Mouse (Mus musculus) embryo, embryonic 9.5 days (tissue): ENCODE data around the gene Idi2.
"Not testable (repeated sequence)": the region's sequence is repeated elsewhere in the genome, so short reads cannot be mapped to it uniquely, and the experiment has no call there.

ENCODE experiments used
- DNase-seq: peaks from one replicate; pipeline ENCODE4 v3.0.0-alpha.2; 2017; ENCODE audit errors: extremely low spot score

Gene Idi2

DNA sequence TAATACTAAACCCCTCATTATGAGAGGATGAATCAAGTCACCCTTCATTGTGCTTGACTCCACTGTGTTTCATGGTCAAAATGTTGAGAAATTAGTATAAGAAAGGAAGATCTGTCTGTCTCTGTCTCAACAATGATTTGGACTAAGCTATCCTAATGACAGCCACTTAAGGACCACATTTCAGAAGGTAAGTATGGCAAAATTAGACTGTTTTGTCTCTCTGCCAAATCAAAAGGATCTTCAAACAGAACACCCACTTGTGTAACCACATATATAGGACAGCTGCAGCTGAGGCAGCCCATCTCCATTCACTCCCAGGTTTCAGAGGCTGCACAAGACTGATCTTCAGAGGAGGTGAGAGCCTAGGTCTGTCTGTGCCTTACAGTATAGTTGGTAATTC lies at the start of gene Idi2:
Gene Idi2, plus strand, starts transcription at position 301 of the 400 bp plus-strand sequence.
- DNase-seq = not testable (repeated sequence)

DNA sequence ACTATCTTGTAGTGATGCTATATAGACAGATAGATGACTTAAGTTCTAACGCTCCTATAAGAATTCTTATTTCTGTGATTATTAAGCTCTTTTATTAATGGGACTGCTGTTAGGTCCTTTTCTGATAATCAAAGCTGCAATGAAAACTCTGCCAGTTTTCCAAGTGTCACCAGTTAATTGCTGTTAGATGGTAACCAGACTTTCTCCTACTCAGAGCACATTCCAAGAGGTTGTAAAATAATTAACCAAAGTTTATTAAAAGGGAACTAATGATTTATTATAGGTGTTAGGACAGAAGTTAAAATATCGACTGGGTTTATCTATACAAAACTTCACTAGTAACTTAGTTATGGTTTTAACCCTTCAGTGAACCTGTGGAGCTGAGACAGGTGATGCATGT lies 46.7 kb upstream of the Idi2 start:
- not testable (repeated sequence) for DNase-seq

DNA sequence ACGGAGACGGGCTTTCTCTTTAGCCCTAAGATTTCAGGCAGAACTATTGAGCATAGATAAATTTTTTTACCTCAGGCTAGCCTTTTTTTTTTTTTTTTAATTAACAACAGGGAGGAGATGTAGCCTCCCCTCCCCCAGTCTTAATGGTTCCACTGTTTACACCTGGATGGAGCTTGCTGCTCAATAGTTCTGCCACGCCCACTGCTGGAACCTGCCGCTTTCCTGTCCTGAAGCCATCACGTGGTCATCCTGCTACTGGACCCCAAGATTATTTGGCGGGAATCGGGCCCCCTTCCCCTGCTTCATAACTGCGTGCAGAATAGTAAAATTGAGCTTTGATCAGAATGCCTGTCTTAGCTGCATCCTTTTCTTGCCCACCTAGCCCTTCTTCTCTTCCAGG lies 38.8 kb upstream of the Idi2 start:
- not testable (repeated sequence) for DNase-seq

DNA sequence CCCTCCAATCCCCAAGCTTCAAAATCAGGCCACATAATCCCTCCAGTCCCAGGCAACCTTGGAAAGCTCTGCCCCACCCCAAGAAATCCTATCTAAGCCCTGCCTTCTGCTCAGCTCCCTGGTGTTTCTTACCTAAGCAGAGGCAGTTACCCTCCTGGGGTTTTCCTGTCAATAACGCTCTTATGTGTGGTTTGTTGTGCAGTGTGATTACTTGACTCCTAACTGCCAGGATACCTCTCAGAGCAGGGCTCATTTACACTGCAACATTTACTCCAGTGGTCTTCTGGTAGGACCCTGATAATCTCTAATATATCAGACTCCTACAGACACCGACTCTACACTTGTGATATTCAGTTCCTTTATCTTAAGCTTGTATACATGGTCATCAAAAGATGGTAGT lies 19.2 kb upstream of the Idi2 start:
- DNase-seq = no peak

DNA sequence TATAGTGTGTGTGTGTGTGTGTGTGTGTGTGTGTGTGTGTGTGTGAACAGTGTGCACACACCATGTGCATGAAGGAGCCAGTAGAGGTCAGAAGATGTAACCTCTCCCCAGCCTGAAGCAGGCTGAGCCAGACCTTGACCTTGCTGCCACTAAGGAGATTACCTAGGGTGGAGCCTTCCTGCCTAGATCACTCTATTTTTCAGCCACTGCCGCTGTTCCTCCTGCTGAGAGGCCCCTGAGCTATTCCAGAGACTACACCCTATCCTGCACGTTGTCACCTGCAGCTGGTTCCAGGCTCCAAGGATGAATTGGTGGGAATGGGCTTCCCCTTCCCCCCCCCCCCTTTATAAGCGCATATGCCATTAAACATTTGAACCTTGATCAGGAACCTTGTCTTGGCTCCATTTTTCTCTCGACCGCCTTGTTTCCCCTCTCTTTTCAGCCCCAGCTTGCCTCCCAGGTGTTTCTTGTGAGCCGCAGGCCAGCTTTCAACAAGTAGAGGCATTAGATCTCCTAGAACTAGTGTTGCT lies 15.0 kb upstream of the Idi2 start:
- not testable (repeated sequence) for DNase-seq

DNA sequence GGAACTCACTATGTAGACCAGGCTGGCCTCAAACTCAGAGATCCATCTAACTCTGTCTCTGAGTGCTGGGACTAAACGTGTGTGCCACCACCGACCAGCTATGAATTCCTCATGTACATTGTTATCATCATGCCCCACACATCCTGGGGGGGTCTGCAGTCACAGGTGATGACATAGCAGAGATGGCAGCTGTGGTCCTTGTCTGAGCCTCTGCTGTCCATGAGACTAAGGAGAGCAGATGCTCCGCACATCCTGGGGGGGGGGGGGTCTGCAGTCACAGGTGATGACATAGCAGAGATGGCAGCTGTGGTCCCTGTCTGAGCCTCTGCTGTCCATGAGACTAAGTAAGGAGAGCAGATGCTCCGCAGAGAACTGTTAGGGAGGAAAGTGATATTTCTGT lies 11.6 kb upstream of the Idi2 start:
- not testable (repeated sequence) for DNase-seq

DNA sequence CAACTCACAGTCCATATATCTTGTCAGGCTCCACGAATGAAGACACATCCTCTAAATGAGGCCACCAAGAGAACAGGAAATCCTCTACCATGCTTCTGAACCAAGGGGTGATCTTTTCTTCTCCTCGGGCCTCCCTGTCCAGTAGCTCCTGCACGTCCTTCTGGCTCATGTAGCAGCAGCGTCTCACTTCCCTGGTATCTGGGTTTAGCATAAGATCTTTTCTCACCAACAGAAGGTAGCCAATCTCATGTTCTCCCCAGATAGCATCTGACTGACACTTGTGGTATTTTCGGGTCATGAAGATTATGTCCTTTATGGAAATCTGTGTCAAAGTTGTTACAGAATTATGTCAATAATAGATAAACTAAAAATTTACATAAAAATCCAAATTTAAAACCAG lies 11.0 kb upstream of the Idi2 start:
- DNase-seq = not testable (repeated sequence)

DNA sequence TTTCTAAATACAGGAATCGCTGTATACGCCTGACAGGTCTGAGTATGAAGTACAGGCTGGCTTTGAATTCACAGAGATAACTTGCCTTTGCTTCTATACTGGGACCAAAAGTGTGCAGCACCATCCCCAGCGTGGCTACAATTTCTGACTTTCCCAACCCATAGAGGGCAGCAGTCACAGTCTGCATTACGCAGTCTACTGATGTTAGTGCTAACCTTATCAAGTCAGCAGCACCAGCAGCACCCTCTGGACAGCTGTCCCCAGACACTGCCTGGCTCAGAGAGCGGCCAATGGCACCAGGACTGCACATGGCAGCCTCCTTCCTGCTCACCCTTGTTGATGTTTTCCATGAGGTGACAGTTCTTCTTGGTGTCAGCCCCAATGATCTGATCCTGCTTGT lies 8.8 kb upstream of the Idi2 start:
- DNase-seq = not testable (repeated sequence)

DNA sequence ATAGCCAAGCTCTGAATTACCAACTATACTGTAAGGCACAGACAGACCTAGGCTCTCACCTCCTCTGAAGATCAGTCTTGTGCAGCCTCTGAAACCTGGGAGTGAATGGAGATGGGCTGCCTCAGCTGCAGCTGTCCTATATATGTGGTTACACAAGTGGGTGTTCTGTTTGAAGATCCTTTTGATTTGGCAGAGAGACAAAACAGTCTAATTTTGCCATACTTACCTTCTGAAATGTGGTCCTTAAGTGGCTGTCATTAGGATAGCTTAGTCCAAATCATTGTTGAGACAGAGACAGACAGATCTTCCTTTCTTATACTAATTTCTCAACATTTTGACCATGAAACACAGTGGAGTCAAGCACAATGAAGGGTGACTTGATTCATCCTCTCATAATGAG lies 4.5 kb upstream of the Idi2 start, which contains the start of gene Gm9745:
Gene Gm9745, minus strand, starts transcription at position 101 of the 400 bp plus-strand sequence.
- not testable (repeated sequence) for DNase-seq

DNA sequence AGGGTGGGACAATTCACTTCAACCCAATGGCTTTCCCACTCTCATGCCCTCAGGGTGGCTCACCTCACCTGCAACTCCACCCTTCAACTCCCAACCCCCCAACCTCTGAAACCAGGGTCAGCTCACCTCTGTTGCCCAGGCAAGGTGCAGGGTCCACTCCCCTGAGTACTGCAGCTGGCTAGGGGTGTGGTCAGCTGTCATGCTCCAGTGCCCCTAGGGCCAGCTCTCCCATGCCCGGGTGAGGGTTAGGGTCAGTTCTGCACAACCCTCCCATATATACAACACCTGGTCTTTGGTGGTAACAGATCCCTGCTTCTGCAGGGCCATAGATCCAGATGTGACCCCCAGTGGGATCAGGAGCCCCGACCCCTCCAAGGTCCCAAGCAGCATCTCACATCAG lies 2.5 kb downstream of the Idi2 start:
- DNase-seq = not testable (repeated sequence)

DNA sequence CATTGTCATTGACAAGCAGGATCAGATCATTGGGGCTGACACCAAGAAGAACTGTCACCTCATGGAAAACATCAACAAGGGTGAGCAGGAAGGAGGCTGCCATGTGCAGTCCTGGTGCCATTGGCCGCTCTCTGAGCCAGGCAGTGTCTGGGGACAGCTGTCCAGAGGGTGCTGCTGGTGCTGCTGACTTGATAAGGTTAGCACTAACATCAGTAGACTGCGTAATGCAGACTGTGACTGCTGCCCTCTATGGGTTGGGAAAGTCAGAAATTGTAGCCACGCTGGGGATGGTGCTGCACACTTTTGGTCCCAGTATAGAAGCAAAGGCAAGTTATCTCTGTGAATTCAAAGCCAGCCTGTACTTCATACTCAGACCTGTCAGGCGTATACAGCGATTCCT lies 4.2 kb downstream of the Idi2 start:
- DNase-seq = not testable (repeated sequence)

DNA sequence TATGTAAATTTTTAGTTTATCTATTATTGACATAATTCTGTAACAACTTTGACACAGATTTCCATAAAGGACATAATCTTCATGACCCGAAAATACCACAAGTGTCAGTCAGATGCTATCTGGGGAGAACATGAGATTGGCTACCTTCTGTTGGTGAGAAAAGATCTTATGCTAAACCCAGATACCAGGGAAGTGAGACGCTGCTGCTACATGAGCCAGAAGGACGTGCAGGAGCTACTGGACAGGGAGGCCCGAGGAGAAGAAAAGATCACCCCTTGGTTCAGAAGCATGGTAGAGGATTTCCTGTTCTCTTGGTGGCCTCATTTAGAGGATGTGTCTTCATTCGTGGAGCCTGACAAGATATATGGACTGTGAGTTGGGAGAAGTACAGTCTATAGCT lies 6.4 kb downstream of the Idi2 start:
- DNase-seq = not testable (repeated sequence)

DNA sequence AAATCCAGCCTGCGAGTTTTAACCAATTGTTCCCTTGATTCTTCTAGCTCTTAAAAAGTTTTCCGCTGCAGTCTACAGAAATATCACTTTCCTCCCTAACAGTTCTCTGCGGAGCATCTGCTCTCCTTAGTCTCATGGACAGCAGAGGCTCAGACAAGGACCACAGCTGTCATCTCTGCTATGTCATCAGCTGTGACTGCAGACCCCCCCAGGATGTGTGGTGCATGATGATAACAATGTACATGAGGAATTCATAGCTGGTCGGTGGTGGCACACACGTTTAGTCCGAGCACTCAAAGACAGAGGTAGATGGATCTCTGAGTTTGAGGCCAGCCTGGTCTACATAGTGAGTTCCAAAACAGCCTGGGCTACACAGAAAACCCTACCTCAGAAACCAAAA lies 6.9 kb downstream of the Idi2 start:
- DNase-seq = not testable (repeated sequence)

DNA sequence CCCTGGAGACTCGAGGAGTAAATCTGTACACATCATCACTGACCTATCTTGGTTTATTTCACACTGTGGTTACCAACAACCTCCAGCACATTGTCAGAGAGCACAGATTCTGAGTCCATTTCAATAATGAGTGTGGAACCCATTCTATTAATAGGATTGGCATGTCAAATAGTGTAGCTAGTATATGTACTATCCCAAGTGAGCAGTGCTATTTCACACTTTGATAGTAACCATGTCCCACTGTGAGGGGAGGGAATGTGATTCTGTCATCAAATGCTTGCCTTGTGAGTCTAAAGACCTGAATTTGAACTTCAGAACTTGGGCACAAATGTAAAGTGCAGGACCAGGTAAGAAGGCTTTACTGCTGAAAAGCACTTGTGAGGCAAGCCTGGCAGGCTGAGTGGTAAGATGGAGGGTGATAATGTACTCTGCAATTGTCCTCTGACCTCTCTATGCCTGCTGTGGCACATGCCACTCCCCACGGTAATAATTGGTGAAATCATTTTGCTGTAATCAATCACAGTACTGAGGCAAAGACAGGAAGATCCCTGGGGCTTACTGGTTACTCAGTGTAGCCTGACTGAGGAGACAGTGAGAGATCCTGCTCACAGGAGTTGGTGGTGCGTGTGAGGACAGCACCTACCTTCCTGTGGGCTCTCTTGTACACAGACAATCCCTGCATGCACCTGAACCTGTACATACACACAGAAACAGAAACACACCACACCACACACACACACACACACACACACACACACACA lies 8.6 kb downstream of the Idi2 start:
- DNase-seq = not testable (repeated sequence)

DNA sequence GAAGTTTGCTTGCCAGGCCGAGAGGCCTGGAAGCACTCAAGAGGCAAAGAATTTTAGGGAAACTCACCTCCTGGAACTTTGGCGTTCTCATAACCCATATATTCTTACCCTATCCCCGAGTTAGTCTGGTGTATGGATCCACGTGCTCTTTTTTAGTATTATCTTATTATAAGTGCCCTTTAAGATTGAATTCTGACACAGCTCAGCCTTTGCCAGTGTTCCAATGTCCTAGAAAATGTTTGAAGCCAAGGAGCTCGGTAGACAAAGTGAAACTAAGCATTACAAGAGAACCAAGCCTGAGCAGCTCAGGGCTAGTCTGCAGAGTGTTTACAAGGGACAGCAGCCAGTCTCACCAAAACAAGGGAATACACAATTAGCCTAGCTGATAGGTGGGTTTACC lies 9.6 kb downstream of the Idi2 start:
- DNase-seq = not testable (repeated sequence)

DNA sequence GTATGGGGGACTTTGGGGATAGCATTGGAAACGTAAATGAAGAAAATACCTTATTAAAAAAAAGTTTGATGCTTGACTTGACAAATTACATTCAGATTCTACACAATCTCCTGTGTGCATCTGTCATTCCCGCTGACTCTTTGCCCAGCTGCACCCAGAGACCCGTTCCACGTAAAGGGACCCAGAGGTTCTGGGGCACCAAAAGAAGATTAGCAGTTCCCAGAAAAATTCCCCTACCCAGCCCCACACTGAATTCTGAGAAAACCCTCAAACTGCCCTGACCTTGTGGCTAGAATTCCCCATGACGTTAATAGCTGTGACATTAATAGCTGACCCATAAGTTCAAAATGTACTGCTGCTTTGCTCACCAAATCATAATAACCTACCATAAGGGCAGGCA lies 12.6 kb downstream of the Idi2 start:
- DNase-seq = no peak

DNA sequence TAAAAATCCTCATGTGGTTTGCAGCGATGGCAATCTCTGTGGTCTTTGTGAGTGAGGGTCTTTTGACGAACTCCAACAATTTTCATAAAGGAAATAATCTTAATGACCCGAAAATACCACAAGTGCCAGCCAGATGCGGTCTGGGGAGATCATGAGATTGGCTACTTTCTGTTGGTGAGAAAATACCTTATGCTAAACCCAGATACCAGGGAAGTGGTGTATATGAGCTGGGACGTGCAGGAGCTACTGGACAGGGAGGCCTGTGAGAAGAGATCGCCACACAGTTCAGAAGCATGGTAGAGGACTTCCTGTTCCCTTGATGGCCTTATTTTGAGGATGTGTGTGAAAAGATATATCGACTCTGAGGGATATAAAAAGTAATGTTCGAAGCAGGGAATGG lies 15.1 kb downstream of the Idi2 start:
- DNase-seq = no peak

DNA sequence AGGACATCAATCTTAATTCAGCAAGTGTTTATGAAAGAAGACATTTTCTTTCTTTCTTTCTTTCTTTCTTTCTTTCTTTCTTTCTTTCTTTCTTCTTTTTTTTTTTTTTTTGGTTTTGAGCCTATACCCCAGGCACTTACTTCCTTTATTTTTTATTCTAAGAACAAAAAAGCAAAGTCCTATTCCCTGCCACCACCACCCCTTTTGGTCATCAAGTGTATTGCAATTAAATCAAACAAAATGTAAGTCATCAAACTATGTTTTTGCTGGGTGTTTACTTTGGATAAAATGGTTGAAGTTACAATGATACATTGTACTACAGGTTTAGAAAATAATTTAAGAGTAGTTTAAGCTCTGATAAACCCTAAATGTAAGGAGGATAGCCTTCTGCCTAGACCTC lies 19.7 kb downstream of the Idi2 start:
- DNase-seq = no peak

DNA sequence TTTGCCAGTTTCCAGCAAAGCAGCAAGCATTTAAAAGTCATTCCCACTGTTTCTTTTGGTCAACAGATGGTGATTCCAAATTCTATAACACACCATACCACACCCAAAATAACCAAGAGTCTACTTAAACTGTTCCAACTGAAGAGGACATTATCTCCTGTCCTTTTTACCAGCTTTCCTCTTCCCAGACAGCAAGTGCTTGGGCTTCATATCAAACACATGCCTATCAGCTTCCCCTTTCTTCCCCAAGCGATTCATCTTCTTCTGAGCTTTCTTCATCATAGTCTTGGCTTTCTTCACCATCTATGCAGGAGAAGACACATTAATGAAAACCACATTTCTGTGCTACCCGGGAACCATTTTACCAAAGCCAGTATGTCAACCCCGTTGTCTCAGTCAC lies 20.3 kb downstream of the Idi2 start:
- no peak for DNase-seq

DNA sequence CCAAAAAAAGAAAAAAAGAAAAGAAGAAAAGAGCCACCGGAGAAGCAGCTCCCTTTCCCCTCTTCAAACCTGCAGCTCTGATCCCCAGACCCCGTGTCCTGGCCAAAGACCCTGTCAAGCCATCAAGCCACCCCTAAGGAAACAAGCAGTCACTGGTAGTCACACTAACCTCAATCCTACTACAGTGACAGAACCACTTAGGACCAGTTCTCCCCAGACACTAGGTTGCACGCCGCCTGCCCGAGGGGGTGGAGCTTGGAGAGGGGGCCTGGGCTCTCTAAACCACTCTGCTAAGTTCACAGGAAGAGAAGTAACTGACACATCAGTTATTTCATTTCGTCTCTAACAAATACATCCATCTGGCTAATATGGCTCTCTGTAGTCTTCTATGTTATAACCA lies 39.6 kb downstream of the Idi2 start:
- DNase-seq = no peak

DNA sequence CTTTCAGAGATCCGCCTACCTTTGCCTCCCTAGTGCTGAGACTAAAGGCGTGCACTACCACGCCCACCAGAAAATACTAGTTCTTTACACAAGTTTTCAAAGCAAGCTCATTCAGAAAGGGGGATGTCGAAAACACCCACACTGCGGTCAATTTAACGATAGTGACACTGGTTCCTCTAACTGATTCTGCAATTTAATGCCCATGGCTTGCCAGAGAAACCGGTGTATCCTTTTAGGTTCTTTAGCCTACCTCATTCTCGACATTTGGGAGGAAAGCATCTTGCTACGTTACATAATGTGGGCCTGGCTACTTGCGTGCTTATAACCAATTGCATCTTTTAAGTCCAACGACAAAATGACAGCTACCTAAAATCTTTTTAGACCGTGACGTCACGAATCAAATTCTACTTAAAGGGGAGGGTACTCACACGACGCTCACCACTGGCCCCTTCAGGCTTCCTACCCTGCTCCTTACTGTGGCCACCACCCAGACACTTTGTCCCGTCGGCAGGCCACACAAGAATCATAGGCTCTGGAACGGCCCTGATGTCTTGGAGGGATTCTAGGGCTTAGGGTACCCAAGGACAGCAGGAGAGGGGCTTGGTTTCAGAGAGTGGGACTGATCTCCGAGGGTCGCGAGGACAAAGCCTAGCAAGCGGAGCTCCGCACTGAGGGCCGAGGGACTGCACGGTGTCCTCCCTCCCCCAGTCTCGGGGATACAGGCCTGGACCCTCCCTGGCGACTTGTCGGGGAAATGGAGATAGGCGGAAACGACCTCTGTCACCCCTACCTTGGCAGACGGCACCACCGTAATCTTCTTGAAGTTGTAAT lies 42.7 kb downstream of the Idi2 start:
- no peak for DNase-seq

DNA sequence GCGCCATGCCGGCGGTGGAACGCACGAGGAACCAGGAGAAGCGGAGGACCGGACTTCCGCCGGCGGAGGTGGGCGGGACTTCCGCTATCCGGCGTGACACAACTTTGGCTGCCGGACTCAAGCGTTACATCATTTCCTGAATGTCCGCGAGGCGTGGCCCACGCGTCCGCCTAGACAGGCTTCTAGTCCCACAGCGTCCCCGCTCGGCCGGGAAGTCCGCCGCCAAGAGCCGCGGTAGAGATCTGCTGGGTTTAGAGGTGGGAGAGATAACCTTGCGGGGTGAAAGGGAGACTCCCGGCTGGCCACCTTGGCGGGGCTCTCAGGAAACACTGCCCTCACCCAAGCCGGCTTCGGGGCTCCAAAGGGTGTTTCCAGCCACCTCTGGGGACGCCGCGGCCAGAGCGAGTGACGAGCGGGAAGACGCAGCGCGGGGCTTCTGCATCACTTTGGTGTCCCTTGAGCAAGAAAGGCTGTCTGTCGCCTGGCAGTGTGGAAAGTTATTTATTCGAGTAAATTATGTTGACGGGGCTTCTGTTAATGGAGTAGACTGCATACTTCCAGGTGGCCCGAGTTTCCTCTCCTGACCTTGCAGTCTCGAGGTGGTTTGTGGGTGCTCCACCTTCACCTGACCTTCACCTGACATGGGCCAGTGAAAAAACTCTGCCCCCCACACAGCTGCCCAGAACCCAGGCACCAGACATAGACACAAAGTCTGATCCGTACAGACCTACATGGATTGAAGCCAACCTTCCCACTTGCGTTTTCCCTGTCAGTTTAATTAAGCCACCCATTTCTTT lies 43.5 kb downstream of the Idi2 start, which contains the start of gene Gtpbp4:
Gene Gtpbp4, minus strand, starts transcription at position 94 of the 797 bp plus-strand sequence.
- DNase-seq = peak; percentile 93
